Mouse (Mus musculus) intestine, postnatal 0 days (tissue): ENCODE results near the gene Ost4. TPM values are rescaled to one million over a fixed set of nuclear protein-coding genes. Genes with fewer than 3 reads are reported as not detected.

Experiments
- ATAC-seq: fragments of 200-750 bp; cut with Nextera tagmentation; 2 replicates; pipeline ENCODE4 v1.8.0; 2017; ENCODE audit warnings: mild to moderate bottlenecking, moderate TSS enrichment, moderate library complexity
- H3K27ac ChIP-seq: fragments of 300-500 bp; sonication (generic); 2 replicates; pipeline ENCODE4 v1.5.1; 2014; ENCODE audit warnings: mild to moderate bottlenecking, low read depth, low read length, moderate library complexity
- H3K27me3 ChIP-seq: fragments of 300-500 bp; sonication (generic); replicated peaks from 2 replicates; pipeline ENCODE4 v1.6.1; 2014; ENCODE audit warnings: low read length, mixed read lengths; ENCODE audit not compliant: control insufficient read depth, insufficient read depth
- H3K36me3 ChIP-seq: fragments of 300-500 bp; sonication (generic); 2 replicates; pipeline ENCODE4 v1.6.1; 2014; ENCODE audit warnings: mild to moderate bottlenecking, moderate library complexity; ENCODE audit not compliant: control insufficient read depth, insufficient read depth
- H3K4me1 ChIP-seq: fragments of 300-500 bp; sonication (generic); replicated peaks from 2 replicates; pipeline ENCODE4 v1.6.1; 2014; ENCODE audit warnings: antibody characterized with exemption, low read length, mixed read lengths; ENCODE audit not compliant: control insufficient read depth, insufficient read depth
- H3K4me2 ChIP-seq: fragments of 300-500 bp; sonication (generic); replicated peaks from 2 replicates; pipeline ENCODE4 v1.6.1; 2014; ENCODE audit warnings: low read depth, mild to moderate bottlenecking, moderate library complexity
- H3K4me3 ChIP-seq: fragments of 300-500 bp; sonication (generic); 2 replicates; pipeline ENCODE4 v1.5.1; 2014; ENCODE audit warnings: low read depth, low read length
- H3K9ac ChIP-seq: fragments of 300-500 bp; sonication (generic); 2 replicates; pipeline ENCODE4 v1.6.1; 2014; ENCODE audit warnings: mild to moderate bottlenecking, low read depth, low read length
- H3K9me3 ChIP-seq: fragments of 300-500 bp; sonication (generic); 2 replicates; pipeline ENCODE4 v1.6.1; 2016; ENCODE audit warnings: mixed run types; ENCODE audit not compliant: control insufficient read depth
- CTCF ChIP-seq: sonication (generic); IDR thresholded peaks from 2 replicates; pipeline ENCODE4 v1.5.1; 2016; ENCODE audit warnings: low read depth, mild to moderate bottlenecking, control low read depth, antibody characterized with exemption, moderate library complexity
- WGBS: fragments of 180-500 bp; shearing (Covaris S2); extraction: QIAGEN DNeasy Blood & Tissue Kit; methylation state at CpG from one replicate; pipeline ENCODE4 v1.1.7; 2014; 5-methylcytosine and 5-hydroxymethylcytosine counted together
- polyA plus RNA-seq: library from polyadenylated mRNA; unstranded; fragments of >200 nt; fragmentation: Nextera tagmentation; extraction: Ambion mirVana; gene quantifications from 2 replicates; pipeline ENCODE4 v1.2.1, GENCODE M21; 2015

The Ost4 gene
- polyA plus RNA-seq, 1 experiment from 2014 or later, result 495 TPM

DNA sequence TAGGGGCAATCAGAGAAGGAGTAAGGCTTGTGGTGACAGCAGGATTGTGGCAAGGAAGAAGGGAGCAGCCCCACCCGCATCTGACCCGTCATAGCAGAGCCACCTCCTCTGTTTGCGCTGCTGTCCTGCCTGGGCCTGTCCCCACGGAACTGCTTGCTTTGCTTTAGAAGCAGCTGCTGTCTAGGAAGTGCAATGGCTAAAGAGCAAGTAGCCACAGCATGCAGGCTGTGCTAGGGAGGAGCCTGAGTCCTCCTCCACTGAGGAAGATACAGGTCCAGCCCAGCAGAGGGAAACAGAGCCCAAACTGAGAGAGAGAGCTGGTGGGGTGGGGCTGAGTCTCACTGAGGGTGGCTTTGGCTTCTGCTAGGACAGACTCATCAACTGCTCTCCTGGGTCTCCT lies 43.7 kb downstream of the Ost4 start:
- Histone ChIP-seq H3K27me3 (no peaks in the 10 kb centered on the region), H3K9me3 (no peaks in the 10 kb centered on the region), H3K27ac (no peak overlapping the region), H3K4me1 (no peaks in the 10 kb centered on the region), H3K4me2 (no peak overlapping the region), H3K36me3 (peaks cover 5% of the 10 kb centered on the region; the same call in 1 of the 2 replicates), H3K4me3 (no peak overlapping the region), H3K9ac (no peak overlapping the region)
- peak; percentile 57 for TF ChIP-seq CTCF
- 30% methylated on average over 4 of the region's 4 CpGs for WGBS
- peak; percentile 31 for ATAC-seq

DNA sequence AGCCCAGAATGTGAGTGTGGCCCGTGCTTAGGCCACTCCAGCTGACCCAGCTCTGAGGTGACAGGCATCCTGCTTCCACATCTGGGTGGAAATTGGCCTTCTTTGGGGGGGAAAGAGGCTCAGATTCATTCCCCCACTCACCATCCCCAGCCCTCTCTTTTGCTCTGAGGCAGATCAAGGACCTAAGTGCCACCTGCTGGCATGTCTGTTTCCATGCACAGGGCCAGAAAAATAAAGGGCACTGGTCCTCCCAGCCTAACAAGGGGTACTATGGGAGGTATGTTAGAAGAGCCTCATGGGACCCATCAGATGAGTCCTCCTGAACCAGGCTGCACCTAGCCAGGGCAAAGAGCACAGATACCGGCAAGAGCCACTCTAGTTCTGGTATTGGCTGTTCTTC lies 51.5 kb downstream of the Ost4 start:
- no peak overlapping the region for H3K9ac ChIP-seq
- no peak overlapping the region for H3K4me3 ChIP-seq
- no peak overlapping the region for H3K4me2 ChIP-seq
- H3K27ac ChIP-seq, result no peak overlapping the region
- H3K9me3 ChIP-seq, result no peaks in the 10 kb centered on the region
- no peaks in the 10 kb centered on the region; the same call in 1 of the 2 replicates for H3K4me1 ChIP-seq
- H3K27me3 ChIP-seq, result no peaks in the 10 kb centered on the region
- peak; percentile 48; the same call in 1 of the 2 replicates for TF ChIP-seq CTCF
- ATAC-seq, result no peak
- no peaks in the 10 kb centered on the region for H3K36me3 ChIP-seq
- 77% methylated on average over 2 of the region's 2 CpGs for WGBS

Other genes starting within 250 kb of the Ost4 start
- 62.0 and 79.2 TPM in 2 replicates for gene Cenpa, start 241.0 kb downstream of the Ost4 start, polyA plus RNA-seq
- gene Dpysl5, start 196.2 kb downstream of the Ost4 start, polyA plus RNA-seq, result 2.7 and 3.0 TPM in 2 replicates
- gene Mapre3, start 93.1 kb downstream of the Ost4 start, polyA plus RNA-seq, result 25.3 and 25.5 TPM in 2 replicates
- 46.1 and 47.6 TPM in 2 replicates for gene Tmem214, start 39.8 kb downstream of the Ost4 start, polyA plus RNA-seq
- gene Agbl5, start 19.1 kb downstream of the Ost4 start, polyA plus RNA-seq, result 5.5 and 6.5 TPM in 2 replicates
- gene Emilin1, start 5.6 kb upstream of the Ost4 start, polyA plus RNA-seq, result 63.2 and 63.7 TPM in 2 replicates
- gene Khk, start 13.6 kb upstream of the Ost4 start, polyA plus RNA-seq, result 89.6 and 97.9 TPM in 2 replicates
- 535 and 618 TPM in 2 replicates for gene Cgref1, start 37.8 kb upstream of the Ost4 start, polyA plus RNA-seq
- gene Preb, start 52.6 kb upstream of the Ost4 start, polyA plus RNA-seq, result 150 and 161 TPM in 2 replicates
- 1.8 and 2.3 TPM in 2 replicates for gene Tcf23, start 60.9 kb upstream of the Ost4 start, polyA plus RNA-seq
- gene Atraid, start 140.5 kb upstream of the Ost4 start, polyA plus RNA-seq, result 227 and 250 TPM in 2 replicates
- gene Slc5a6, start 141.1 kb upstream of the Ost4 start, polyA plus RNA-seq, result 18.0 and 20.0 TPM in 2 replicates
- gene Cad, start 147.0 kb upstream of the Ost4 start, polyA plus RNA-seq, result 3.2 and 3.7 TPM in 2 replicates
- not detected in 2 replicates for gene Dnajc5g, start 198.5 kb upstream of the Ost4 start, polyA plus RNA-seq
- gene Slc30a3, start 200.4 kb upstream of the Ost4 start, polyA plus RNA-seq, result 0.10 TPM in 1 of 2 replicates, not detected in the other
- not detected in 2 replicates for gene Trim54, start 208.9 kb upstream of the Ost4 start, polyA plus RNA-seq
- not detected in 2 replicates for gene Ucn, start 231.0 kb upstream of the Ost4 start, polyA plus RNA-seq
- 38.8 and 42.2 TPM in 2 replicates for gene Mpv17, start 246.5 kb upstream of the Ost4 start, polyA plus RNA-seq